Mouse (Mus musculus) bone marrow macrophage, adult 2 months (primary cell): Measurements from ENCODE around the gene Cntrl.

Experiments used
- CTCF ChIP-seq: IDR thresholded peaks from 2 replicates; pipeline ENCODE4 v1.5.1; 2012; ENCODE audit warnings: low read depth, mild to moderate bottlenecking, low read length, moderate library complexity
- POLR2A ChIP-seq: IDR thresholded peaks from 2 replicates; pipeline ENCODE4 v1.6.1; 2012; ENCODE audit warnings: mild to moderate bottlenecking, low read depth, low read length, borderline replicate concordance

DNA sequence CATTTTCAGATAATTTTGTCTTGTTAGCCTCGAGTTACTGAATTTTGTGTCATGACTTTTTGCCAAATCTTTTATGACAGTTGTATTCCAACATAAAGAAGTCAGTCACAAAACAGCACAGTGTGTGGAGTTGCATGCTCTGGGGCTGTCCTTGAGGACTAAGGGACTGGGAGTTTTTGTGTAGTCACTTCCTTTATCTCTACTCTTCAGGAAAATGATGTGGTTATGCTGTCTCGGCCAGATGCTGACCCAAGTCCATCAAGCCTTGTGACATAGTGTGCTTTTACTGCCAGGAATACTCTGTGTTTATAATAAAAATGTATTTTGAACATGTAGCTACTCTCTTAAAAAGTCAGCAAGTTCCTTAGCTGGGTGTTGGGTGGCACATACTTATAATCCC is 47.7 kb downstream of the Cntrl start:
- TF ChIP-seq CTCF (no peak), POLR2A (no peak)
